Mouse (Mus musculus): ENCODE measurements around the gene Srarp. TPM values are rescaled to one million over a fixed set of nuclear protein-coding genes. Genes with fewer than 3 reads are reported as not detected.

Gene Srarp
- total RNA-seq, 4 experiments from 2014 or later, result 2.8 to 4.9 (median 3.0) TPM

DNA sequence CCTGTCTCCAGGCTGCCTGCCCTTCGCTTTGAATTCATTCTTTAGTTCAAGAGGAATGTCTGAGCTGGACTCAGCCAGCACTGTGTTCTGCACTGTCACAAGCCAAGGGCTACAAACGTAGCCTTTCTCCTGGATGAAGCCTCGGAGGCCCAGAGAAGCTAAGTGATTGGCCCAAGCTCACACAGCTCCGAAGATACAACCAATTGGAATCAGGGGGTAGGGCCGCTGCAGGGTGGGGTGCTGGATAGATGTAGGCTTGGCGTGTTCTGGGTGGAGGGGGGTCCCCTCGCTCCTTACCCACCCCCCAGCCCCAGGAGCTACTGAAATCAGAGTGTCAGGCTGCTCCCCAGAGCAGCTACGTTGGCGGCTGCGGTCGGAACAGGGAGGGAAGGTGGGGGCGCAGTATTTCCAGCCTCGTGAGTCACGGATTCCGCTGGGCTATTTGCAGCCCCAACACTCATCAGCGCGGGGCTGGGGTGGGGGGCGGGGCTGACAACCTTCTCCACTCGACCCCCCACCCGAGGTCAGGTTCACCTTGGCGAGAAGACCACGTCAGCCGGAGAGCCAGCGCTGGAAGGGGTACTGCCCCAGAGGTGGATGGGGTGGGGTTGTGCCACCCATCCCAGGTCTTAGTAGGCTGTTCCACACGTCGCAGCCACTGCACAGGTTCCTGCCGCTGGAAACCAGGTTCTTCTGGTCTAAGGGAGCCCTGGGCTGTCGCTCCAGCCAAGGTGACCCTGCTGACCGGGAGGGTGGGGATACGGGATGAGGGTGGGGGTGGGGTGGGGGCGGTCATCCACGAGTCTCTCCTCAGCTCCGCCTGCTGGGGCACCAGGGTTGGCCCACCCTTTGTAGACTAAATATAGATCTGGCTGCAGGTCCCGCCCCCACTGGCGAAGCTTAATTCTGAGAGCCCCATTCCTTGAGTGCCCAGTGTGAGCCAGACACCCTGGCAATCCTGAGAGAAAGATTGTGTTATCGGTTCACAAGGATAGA is 10.1 kb downstream of the Srarp start:
- peak; percentile 50 to 86 for DNase-seq (ENCODE audit: low spot score in 2 of 2)

DNA sequence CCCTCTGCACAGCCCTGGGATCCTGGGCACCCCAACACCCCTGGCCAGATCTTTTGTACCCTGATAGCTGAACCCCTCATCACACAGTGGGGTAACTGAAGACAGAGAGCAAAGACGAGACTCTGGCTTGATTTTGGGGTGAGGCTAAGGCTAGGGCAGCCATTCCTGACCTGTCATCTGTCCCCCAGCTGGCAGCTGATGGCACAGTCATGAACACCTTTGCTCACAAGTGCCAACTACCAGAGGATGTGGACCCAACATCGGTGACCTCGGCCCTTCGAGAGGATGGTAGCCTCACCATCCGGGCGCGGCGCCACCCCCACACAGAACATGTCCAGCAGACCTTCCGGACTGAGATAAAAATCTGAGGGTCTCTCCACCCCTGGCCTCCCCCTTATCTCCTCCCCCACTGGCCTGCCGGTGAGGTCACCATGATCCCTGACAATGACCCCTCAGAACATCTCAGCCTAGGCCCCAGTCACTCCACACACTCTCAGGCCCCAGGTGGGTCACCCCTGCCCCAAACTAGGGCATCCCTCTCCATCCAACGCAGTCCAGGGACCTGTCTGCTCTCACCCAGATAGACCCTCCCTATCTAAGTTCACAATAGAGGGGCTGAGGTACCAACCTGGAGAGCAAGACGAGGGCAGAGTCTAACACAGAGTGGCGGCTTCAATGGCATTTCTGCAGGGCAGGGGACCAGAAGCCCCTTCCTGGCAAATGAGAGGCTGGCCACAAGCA is 12.0 kb downstream of the Srarp start:
- no peak for DNase-seq (ENCODE audit: low spot score in 2 of 2)

DNA sequence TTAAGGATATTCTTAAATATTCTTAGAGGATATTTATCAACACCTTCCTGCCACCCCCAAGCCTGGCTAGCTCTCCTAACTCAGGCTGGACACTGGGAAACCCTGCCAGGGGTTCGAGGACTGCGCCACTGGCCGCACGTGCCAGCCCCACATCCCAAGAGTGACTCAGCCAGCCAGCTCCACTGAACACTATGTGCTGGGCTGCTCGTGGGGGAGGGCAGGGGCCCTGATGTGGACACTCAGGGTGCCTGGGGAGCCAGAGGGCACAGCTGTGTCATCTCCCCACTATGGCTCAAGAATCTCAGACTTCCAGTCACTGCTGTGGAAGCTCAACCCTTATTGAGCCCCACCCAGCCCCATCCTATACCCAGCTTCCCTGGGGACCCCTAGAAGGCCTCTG is 12.6 kb downstream of the Srarp start:
- DNase-seq (ENCODE audit: low spot score in 2 of 2), result no peak

DNA sequence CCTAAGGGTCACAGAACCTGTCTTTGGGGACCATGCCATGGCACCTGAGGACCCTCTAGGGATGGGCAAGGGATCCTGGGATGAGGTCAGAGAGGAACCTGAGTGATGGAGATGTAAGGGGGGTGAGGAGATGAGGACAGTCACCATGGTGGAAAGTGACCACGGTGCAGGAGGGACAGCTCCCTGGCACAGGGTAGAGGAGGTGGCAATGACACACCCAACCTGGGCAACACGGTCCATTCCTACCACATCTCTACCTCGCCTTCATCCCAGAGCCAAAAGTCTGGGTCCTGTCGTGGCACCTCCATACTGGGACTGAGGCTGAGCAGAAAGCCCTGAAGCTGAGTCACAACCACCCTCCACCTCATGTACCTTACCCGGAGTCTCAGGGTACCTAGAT is 13.1 kb downstream of the Srarp start:
- no peak for DNase-seq (ENCODE audit: low spot score in 2 of 2)

DNA sequence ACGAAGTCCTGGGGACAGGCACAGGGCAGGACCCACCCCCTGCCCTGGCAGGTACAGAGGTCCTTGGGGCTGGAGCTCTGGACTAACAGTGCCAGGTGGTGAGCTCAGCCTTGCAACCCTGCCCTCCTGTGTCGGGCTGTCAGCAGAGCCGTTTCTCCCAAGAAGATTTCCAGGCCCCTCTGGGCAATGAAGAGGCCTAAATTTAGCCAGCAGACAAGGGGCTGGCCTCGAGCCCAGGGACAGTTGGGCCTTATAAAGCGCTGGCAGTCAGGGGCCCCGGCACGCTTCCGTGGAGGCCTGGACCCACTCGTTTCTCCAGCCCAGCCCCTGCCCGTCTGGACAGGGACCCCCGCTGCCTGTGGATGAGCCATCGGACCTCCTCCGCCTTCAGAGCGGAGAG is 14.5 kb downstream of the Srarp start:
- no peak for DNase-seq (ENCODE audit: low spot score in 2 of 2)

DNA sequence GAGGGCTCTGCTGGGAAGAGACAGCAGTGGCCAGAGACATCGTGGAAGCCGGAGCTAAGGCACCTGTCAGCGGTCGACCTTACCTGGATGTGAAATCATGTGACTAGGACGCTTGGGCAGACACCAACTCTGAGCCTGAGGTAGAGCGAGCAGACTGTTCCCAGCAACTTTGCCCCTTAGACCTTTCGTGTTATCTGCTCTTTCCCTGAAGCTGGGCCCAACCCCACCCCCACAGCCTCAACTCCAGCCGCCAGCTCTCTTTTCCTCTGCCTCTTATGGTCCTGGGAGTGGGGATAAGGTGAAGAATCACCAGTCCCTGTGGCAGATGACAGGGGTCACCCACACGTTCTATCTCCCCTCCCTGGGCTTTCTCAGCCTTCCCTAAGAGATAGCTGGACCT is 15.0 kb downstream of the Srarp start:
- DNase-seq (ENCODE audit: low spot score in 2 of 2), result no peak

DNA sequence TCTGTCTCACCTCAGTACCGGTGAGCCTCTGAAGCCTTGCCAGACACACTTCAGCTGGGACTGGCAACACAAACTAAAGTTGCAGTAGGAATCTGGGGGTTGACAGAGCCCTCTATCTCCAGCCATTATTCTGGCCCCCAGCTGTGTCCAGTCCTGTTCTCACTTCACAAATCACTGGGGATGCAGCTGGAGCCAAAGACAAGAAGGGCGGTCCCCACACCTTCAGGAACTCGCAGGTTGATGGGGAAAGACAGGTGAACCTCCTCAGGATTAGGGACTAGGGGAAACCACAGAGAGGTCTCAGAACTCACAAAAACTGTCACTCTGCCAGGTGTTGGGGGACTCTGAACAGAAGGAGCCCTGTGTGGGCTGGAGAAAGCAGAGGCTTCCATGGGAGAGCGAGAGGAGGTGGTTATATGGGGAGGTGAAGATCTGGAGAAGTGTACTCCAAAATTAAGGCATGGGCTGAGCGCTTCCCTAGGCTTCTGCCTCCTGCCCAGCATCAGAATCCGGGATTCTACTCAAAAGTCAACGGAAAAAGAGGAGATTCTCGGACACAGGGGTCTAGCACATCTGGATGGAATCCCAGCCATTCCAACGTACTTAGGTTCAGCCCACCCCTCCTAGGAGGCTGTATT is 15.6 kb downstream of the Srarp start, which contains the start of gene Hspb7:
TSS of gene Hspb7 (plus strand) at position 588 of the 638 bp plus-strand sequence.
- DNase-seq (ENCODE audit: low spot score in 2 of 2), result no peak

DNA sequence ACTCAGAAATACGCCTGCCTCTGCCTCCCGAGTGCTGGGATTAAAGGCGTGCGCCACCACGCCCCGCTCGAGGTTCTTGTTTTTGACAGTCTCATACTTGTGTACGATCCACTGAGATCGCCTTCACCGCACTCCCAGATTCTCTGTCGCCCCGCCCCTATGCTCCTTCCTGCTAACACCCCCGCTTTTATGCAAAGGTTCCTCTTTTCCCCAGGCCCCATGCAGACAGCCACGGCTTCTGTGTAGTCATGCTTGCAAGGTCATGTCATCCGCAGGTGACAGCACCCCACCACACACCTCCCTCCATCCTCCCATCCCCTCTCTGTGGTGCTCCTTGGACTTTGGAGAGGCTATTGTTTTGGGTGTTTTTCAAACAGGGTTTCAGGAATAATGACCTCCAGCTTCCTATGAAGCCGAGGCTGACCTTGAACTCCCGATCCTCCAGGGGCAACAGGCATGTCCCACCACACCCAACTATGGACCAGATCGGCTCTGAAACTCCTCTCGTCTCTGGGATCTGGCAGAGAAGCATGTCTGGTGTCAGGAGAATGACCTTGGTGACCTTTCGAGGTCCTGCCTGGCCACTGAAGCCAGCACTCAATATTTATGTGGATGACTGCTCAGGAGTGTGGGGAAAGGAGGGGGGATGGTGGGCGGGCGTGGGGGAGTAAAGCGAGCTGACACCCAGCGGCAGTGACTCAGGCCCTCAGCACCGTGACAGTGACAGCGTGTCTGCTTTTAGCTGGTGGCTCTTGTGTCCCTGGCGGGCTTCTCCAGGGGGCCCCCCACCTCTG is 16.3 kb downstream of the Srarp start:
- peak in 1 of 2 experiments; percentile 46 for DNase-seq (ENCODE audit: low spot score in 2 of 2)

DNA sequence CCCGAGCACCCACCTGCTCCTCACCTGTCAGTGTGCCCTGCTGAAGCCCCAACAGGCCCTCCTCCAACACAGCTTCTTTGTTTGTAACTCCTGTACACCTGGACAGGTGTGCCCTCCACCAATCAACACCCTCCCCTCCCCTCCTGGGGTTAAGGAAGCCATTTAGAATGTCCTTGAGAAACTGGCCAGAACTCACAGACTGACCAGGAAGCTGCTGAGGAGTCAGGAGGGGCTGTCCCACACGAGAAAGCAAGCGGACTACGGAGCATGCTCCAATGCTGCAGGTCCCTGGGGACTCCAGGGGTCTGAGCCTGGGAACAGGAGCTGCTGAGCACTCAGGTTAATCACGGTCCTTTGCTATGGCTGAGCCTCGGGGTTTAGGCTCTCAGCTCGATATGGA is 20.0 kb downstream of the Srarp start, which contains the start of gene Clcnkb:
TSS of gene Clcnkb (minus strand) at position 91 of the 400 bp plus-strand sequence.
- DNase-seq (ENCODE audit: low spot score in 2 of 2), result no peak

DNA sequence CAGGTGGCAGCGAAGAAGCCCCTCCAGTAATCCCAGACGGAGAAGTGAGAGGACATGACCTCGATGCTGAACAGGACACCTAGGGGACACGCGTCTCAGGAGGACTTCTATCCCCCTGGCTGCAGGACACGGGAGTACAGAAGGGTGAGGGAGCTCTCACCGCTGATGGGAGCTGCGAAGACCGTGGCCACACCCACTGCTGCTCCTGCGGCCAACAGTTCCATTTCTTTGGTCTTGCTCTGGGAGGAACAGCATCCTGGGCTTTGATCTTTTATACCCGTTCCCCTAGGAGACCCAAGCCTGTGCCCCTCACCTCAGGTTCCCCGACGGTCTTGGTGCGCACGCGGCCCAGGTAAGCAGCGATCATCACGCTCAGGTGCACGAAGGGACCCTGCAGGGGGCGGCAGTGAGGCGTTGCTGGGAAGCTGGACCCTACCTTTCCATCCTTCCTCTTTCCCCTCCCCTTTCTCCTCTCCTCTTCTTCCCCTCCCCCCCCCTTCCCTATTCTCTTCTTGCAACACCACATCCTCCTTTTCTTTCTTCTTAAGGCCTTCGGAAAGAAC is 24.4 kb downstream of the Srarp start:
- no peak for DNase-seq (ENCODE audit: low spot score in 2 of 2)

DNA sequence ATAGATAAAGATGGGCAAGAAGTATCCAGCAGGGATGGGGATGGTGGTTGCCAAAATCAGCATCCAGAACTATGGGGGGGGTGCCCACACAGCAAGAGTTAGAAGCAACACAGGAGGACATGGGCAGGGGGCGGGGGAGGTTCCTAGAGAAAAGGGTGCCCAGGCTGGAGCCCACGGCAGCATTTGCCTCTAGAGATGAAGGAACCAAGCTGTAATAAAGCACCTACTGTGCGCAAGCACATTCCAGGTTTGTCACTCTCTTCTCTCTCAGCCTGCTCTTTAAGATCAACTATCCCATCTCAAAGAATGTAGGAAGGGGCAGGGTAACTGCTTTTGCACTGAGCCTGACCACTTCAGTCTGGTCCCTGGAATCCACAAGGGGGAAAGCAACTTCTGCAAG is 27.3 kb downstream of the Srarp start:
- DNase-seq (ENCODE audit: low spot score in 2 of 2), result no peak

DNA sequence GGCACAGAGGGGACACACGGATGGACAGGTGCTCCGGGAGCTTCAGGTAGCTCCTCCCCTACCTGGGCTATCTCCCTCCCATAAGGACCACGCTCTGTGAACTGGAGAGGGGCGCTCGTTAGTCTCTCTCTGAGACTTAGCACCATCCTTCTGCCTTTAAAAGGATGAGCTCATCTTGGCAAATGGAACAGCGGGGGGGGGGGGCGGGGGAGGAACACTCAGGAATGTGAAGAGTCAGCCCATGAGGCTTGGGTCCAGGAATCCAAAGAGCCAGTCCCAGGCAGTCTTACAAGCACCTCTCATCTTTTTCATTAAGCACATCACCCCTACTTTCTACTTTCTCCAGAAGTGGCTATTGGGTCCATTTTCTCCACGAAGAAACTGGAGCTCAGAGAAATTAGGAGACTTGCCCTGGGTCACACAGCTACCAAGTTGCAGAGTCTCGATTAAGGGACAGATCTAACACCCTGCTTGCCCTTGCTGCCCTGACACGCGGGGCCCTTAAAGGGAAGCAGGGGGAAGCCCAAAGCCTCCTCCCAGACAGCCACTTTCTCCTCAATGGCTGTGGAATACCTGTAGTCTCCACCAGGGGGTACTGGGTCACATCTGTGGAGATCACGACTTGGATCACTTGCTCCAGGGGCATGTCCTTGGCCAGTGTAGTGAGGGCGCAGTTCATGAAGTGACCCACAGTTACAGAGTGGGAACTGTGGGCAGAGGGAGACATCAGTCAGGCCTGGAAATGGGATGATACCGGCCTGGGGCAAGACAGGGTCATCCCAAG is 29.2 kb downstream of the Srarp start:
- no peak for DNase-seq (ENCODE audit: low spot score in 2 of 2)

DNA sequence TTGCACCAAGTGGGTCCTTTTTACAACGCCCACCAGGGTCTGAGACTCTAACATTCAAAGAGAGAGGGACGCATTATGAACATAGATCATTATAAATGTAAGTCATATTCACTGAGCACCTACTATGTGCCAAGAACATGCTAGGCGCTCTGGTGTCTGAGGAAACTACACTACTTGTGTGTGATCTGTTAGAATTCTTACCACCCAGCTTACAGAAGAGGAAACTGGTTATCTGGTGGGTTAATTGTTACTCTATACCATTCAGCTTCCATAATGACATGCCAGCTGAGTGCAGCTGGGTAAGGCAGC is 30.6 kb downstream of the Srarp start:
- DNase-seq (ENCODE audit: low spot score in 2 of 2), result no peak

DNA sequence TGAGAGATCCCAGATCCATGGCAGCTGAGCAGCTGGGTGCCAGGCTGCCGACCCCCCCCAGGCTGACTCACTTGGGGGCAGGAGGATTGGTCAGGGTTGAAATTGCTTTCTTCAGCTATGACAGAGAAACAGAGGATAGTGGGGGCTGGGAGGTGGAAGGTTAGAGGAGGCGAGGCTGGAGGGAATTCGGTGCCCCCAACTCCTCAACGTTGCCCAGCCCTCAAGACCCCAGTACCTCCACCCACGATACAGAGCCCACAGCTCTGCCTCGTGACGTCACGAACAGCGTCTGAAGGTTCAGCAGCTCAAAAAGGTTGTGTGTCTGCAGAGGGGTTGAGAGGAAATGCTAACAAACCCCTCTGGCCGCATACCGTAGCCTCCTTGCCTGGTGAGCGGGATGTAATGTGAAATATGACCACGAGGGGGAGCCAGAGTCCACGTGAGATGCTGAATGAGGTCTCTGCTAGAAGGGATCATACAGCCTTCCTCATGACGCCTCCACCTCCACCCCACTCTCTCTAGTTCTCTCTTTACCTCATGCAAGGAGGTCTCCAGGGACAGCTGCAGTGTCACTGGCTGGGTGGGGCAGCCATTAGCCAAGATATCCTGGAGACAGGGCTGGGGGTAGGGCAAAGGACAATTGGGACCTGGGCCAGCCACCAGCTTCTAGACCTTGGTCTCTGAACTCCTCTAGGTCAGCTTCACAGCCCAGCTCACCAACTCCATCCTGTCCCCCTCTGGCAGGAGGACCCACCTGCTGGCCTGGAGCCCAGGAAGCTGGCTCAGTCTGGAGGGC is 31.2 kb downstream of the Srarp start:
- peak; percentile 65 to 91 for DNase-seq (ENCODE audit: low spot score in 2 of 2)

DNA sequence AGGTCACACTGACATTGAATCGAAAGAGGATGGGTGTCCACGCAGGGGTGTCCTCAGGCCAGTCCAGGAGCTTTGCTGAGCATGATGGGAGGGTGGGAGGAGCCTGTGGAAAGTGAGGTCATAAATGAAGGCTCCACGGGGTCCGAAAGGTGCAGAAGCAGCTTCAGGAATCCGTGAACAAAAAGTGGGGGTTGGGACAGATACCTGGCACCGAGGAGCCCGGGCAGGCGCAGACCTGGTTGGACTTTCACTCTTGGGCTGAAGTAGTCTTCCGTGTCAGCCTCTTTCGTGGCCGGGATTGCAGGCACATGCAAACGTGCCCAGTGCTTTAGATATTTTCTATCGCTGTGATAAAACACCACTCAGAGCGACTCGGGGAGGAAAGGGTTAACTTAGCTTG is 35.7 kb downstream of the Srarp start:
- DNase-seq (ENCODE audit: low spot score in 2 of 2), result no peak

DNA sequence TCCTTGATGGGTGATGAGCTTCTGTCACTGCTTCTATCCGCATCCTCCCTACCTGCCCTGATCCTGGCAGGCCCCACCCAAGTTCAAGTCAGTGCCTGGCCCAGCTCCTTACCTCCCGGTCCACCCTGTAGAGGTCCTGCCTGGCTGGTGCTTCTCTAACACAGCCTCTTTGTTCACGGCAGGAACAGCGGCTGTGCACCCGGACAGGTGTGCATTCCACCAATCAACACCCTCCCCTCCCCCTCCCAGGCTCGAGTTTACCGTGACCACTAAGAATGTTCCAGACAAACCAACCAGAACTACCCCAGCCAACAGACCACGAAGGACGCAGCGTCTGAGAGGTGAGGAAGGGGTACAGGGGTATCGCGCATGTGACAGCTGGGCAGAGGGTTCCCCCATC is 37.4 kb downstream of the Srarp start, which contains the start of gene Clcnka:
TSS of gene Clcnka (minus strand) at position 180 of the 400 bp plus-strand sequence.
- DNase-seq (ENCODE audit: low spot score in 2 of 2), result no peak

DNA sequence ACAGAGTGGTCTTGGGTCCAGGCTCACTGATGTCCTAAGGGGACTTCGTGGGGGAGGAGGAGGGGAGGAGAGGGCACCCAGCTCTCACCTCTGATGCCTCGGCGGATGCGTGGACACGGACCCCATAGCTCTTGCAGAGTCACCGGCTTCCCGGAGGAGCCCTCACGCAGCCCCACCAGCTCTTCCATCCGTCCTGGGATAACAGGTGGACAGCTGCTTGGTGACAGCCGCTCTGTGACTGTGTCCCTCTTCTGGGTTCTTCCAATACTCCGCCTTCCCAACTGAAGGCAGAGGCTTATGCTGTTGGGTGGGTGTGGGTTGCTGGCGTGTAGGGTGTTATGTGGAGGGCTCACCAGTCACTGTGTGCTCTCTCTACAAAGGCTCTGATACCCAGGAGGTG is 38.0 kb downstream of the Srarp start:
- no peak for DNase-seq (ENCODE audit: low spot score in 2 of 2)

DNA sequence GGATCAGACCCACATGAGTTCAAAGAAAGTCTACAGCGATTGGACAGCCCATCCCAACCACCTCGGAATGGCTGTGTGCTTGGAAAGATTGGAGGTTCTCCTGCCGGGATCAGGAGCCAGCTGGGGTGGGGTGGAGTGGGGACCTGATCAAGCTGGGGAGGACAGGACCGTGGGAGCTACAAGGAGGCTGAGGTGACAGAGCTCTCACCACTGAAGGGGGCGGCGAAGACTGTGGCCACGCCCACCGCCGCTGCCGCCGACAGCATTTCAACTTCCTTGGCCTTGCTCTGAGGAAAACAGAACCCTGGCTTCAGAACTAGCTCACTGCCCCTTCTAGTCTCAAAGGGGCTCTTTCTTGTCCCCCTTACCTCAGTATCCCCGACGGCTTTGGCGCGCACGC is 41.2 kb downstream of the Srarp start:
- no peak for DNase-seq (ENCODE audit: low spot score in 2 of 2)

DNA sequence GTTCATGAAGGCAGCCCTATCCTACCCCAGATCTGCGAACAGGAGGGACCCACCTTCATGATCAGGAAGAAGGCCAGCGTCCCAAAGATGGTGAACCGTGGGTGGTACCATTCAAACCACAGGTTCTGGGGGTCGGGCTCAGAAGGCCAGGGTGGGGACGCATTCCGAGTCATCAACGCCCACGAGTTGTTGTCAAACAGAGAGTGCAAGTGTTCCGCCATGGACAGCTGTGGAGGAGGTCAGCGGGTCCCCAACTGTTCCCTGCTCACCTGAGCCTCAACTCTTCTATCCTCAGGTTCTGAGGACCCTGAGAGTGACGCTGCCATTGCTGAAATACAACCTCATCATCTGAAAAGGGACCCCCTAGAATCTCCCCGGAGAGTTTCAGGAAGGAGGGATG is 44.6 kb downstream of the Srarp start:
- no peak for DNase-seq (ENCODE audit: low spot score in 2 of 2)

All from left cerebral cortex, adult 8-10 months (tissue).